9 mouse cellular contexts compared by ENCODE assay signal in the genomic region with DNA sequence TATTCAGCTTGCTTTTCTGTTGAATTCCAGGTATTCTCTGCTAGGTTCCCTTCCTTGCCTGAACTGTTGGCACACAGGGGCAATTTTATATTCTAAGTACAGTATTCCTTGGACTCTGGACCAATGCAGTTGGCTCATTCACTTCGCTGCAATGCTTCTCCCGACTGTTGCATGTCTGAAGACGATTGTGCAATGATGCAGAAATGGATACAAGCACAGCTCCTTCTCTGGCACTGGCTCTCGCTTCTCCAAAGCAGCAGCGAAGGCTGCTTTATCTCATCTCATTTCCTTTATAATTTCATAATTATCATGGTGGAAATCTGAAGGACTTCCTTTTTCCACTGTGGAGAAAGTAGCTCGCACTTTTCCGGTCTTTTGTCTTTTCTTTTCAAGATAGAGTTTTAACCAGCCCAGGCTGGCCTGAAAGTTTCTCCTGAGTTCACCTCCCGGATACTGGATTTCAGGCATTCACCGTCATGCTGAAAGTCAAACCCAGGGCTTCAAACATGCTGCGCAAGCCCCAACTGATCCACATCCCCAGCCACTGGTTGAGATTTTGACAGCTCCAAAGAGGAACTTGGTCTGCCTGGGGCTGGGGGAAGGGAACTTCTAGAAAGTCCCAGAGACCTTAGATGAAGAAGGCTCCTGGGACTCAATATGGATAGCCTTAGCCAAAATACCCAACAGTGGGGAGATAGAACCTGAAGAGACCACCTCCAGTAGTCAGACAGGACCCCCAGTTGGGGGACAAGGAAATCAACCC. TPM values are rescaled to one million over a fixed set of nuclear protein-coding genes. Genes with fewer than 3 reads are reported as not detected.
DNase-seq lines count a peak whose midpoint lies in the region; ATAC-seq and TF ChIP-seq lines count a peak whose summit lies in the region.
"Had no signal": no experiment of that assay in that cellular context is flagged by ENCODE, and none has a peak within 500 bp of the region (broad histone marks: within the 10 kb centered on the region; RNA-seq: fewer than 3 reads in every experiment).

No protein-coding gene starts in this region.

- no peaks in the 10 kb centered on the region for H3K4me1 ChIP-seq in kidney, embryonic 14.5 days (ENCODE audit: control insufficient read depth, insufficient read depth, low read length)
- H3K4me1 ChIP-seq in forebrain, postnatal 0 days (ENCODE audit: insufficient read depth): no peaks in the 10 kb centered on the region
- H3K4me1 ChIP-seq: embryonic facial prominence, embryonic 12.5 days had no signal

- H3K36me3 ChIP-seq in kidney, embryonic 14.5 days (ENCODE audit: control insufficient read depth, insufficient read depth, low read length): no peaks in the 10 kb centered on the region
- H3K36me3 ChIP-seq in forebrain, postnatal 0 days (ENCODE audit: insufficient read depth): no peaks in the 10 kb centered on the region
- H3K36me3 ChIP-seq: embryonic facial prominence, embryonic 12.5 days; G1E had no signal

- H3K4me2 ChIP-seq in kidney, embryonic 14.5 days (replicated peaks; ENCODE audit: low read depth, low read length): no peak overlapping the region
- H3K4me2 ChIP-seq in forebrain, postnatal 0 days (ENCODE audit: low read depth): no peak overlapping the region
- H3K4me2 ChIP-seq: embryonic facial prominence, embryonic 12.5 days had no signal

- no peaks in the 10 kb centered on the region; the same call in 1 of the 2 replicates for H3K9me3 ChIP-seq in kidney, embryonic 14.5 days (ENCODE audit: control insufficient read depth, low read length)
- H3K9me3 ChIP-seq in forebrain, postnatal 0 days (ENCODE audit: low read length): no peaks in the 10 kb centered on the region
- H3K9me3 ChIP-seq: embryonic facial prominence, embryonic 12.5 days; G1E had no signal

- H3K27me3 ChIP-seq in kidney, embryonic 14.5 days (ENCODE audit: control insufficient read depth, insufficient read depth, low read length): no peaks in the 10 kb centered on the region
- no peaks in the 10 kb centered on the region for H3K27me3 ChIP-seq in forebrain, postnatal 0 days (ENCODE audit: insufficient read depth, low read length)
- H3K27me3 ChIP-seq: embryonic facial prominence, embryonic 12.5 days had no signal

- TF ChIP-seq CTCF in forebrain, postnatal 0 days (IDR thresholded peaks at IDR 0.05; ENCODE audit: low read depth): no peak

- WGBS in kidney, embryonic 14.5 days: 83% methylated on average over 10 of the region's 10 CpGs
- 81% methylated on average over 10 of the region's 10 CpGs for WGBS in forebrain, postnatal 0 days

- no peak for ATAC-seq in kidney, embryonic 14.5 days (ENCODE audit: low FRiP score, low TSS enrichment)
- ATAC-seq in megakaryocyte, adult 5-6 weeks (ENCODE audit: poor library complexity, severe bottlenecking): peak; percentile 96
- no peak for ATAC-seq in forebrain, postnatal 0 days

- H3K9ac ChIP-seq in kidney, embryonic 14.5 days (ENCODE audit: low read depth, low read length): no peak overlapping the region
- H3K9ac ChIP-seq in forebrain, postnatal 0 days: no peak overlapping the region
- H3K9ac ChIP-seq: embryonic facial prominence, embryonic 12.5 days had no signal

- DNase-seq in kidney, adult 8-10 months: peak; percentile 20 to 39
- peak; percentile 10 for DNase-seq in brain, adult 2 months (ENCODE audit: low read depth, low spot score)
- peak; percentile 5 to 32 for DNase-seq in heart, postnatal 36 days
- DNase-seq in cerebellum, postnatal 25 days: no peak
- DNase-seq in forebrain, postnatal 0 days: no peak

- no peak overlapping the region for H3K27ac ChIP-seq in kidney, embryonic 14.5 days (ENCODE audit: low read depth, low read length)
- H3K27ac ChIP-seq in forebrain, postnatal 0 days (ENCODE audit: low read depth, low read length): no peak overlapping the region
- H3K27ac ChIP-seq: embryonic facial prominence, embryonic 12.5 days had no signal

- intact Hi-C loops in heart, postnatal 36 days (cut with DNase I): no loop called here

- no peak overlapping the region for H3K4me3 ChIP-seq in kidney, embryonic 14.5 days (ENCODE audit: low read length)
- H3K4me3 ChIP-seq in forebrain, postnatal 0 days (ENCODE audit: low read depth, low read length): no peak overlapping the region
- H3K4me3 ChIP-seq: embryonic facial prominence, embryonic 12.5 days had no signal

RNA-seq across cellular contexts. Expression of gene Akirin2, which starts 55.6 kb away (rescaled TPM):
- 72.4 and 77.2 TPM in 2 replicates for polyA plus RNA-seq in kidney, embryonic 14.5 days (2014; fragmentation: Nextera tagmentation; extraction: Ambion mirVana)
- 10 to 100 TPM; 61.0 to 62.8 TPM for total RNA-seq in heart, postnatal 36 days (2021)
- 59.6 and 68.0 TPM in 2 replicates for total RNA-seq in megakaryocyte, adult 5-6 weeks (2015)
- total RNA-seq in megakaryocyte, adult 5-6 weeks (2017): 49.9 and 62.4 TPM in 2 replicates
- total RNA-seq in forebrain, postnatal 0 days (2014; rRNA removed): 131 and 147 TPM in 2 replicates
- 79.9 and 94.6 TPM in 2 replicates for polyA plus RNA-seq in forebrain, postnatal 0 days (2015; fragmentation: Nextera tagmentation; extraction: Ambion mirVana)

Comparison
In these comparisons a context has a peak if more than half of its experiments do, and no peak if none do; other contexts are left out.
1. DNase-seq: peak in kidney, adult 8-10 months (2 of 2), brain, adult 2 months (single experiment) and heart, postnatal 36 days (2 of 2); none in cerebellum, postnatal 25 days (0 of 2) and forebrain, postnatal 0 days (single experiment).